Mouse (Mus musculus) liver, embryonic 12.5 days (tissue): ENCODE data around the gene 6030498E09Rik. TPM values are rescaled to one million over a fixed set of nuclear protein-coding genes. Genes with fewer than 3 reads are reported as not detected.

Experiments
- ATAC-seq: fragments of 200-750 bp; cut with Nextera tagmentation; 2 replicates; pipeline ENCODE4 v1.8.0; 2017; ENCODE audit warnings: moderate number of reproducible peaks, mild to moderate bottlenecking, moderate library complexity
- H3K27ac ChIP-seq: fragments of 300-500 bp; sonication (generic); 2 replicates; pipeline ENCODE4 v1.5.1; 2016; ENCODE audit warnings: mild to moderate bottlenecking
- H3K27me3 ChIP-seq: fragments of 300-500 bp; sonication (generic); replicated peaks from 2 replicates; pipeline ENCODE4 v1.6.1; 2016; ENCODE audit warnings: mild to moderate bottlenecking, moderate library complexity
- H3K36me3 ChIP-seq: fragments of 300-500 bp; sonication (generic); 2 replicates; pipeline ENCODE4 v1.6.1; 2016; ENCODE audit warnings: mild to moderate bottlenecking, moderate library complexity
- H3K4me1 ChIP-seq: fragments of 300-500 bp; sonication (generic); 2 replicates; pipeline ENCODE4 v1.6.1; 2016
- H3K4me2 ChIP-seq: fragments of 300-500 bp; sonication (generic); 2 replicates; pipeline ENCODE4 v1.6.1; 2016; ENCODE audit warnings: mild to moderate bottlenecking, moderate library complexity
- H3K4me3 ChIP-seq: fragments of 300-500 bp; sonication (generic); 2 replicates; pipeline ENCODE4 v1.5.1; 2016; ENCODE audit warnings: mild to moderate bottlenecking, moderate library complexity
- H3K9ac ChIP-seq: fragments of 300-500 bp; sonication (generic); 2 replicates; pipeline ENCODE4 v1.6.1; 2016; ENCODE audit warnings: mild to moderate bottlenecking, moderate library complexity
- H3K9me3 ChIP-seq: fragments of 300-500 bp; sonication (generic); replicated peaks from 2 replicates; pipeline ENCODE4 v1.6.1; 2016; ENCODE audit warnings: mild to moderate bottlenecking, moderate library complexity
- WGBS: fragments of 180-500 bp; shearing (Covaris S2); methylation state at CpG from one replicate; pipeline ENCODE4 v1.1.7; 2016; ENCODE audit not compliant: insufficient replicate concordance; 5-methylcytosine and 5-hydroxymethylcytosine counted together
- polyA plus RNA-seq: library from polyadenylated mRNA; unstranded; fragments of >200 nt; fragmentation: Nextera tagmentation; extraction: Ambion mirVana; gene quantifications from 2 replicates; pipeline ENCODE4 v1.2.1, GENCODE M21; 2016

6030498E09Rik gene
- polyA plus RNA-seq, result 0.26 TPM in 1 of 2 replicates, not detected in the other

DNA sequence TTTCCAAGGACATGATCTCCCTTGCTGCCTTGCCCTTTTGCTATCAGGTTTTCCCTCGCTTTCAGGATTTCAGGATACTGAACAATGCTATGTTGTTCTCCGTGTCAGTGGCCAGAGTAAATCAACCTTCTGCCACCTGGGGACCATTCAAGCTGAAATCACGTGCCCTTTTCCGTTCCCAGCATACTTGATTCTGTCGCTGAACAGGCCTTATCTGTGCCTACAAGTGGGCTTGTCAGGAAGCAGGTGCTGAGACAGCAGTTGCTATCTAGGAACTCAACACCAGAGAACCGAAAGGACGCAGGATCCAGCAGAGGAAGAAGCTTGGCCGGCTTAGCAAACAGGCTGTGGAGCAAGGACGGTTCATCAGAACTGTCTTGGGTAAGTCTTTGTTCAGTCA lies at the start of gene 6030498E09Rik:
Gene 6030498E09Rik, plus strand, starts transcription at position 194 of the 400 bp plus-strand sequence.
- no peak for ATAC-seq
- Histone ChIP-seq H3K4me1 (no peaks in the 10 kb centered on the region), H3K4me3 (no peak within 1 kb of the TSS), H3K4me2 (peak within 1 kb of the TSS; percentile 37), H3K27ac (no peak within 1 kb of the TSS), H3K36me3 (no peaks in the 10 kb centered on the region), H3K27me3 (no peaks in the 10 kb centered on the region), H3K9me3 (no peaks in the 10 kb centered on the region), H3K9ac (no peak within 1 kb of the TSS)
- WGBS, result 22% methylated on average over 9 of the region's 9 CpGs

DNA sequence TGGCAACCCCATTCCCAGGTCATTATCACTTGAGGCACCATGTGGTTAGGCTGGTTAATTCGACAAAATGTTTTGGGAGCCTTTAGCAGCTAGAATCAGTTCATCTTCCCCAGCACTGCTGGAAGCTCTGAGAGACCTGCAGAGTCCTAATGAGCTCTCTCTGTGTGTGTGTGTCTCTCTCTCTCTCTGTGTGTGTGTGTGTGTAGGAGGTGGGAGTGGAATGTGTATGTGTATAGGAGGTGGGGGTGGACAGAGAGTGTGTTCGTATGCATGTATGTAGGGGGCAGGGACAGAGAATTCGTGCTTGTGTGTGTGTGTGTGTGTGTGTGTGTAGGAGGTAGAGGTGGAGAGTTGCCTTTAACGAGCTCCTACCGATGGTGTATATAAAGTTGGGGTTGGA lies 42.4 kb upstream of the 6030498E09Rik start:
- H3K36me3 ChIP-seq, result no peaks in the 10 kb centered on the region
- no peaks in the 10 kb centered on the region for H3K9me3 ChIP-seq
- 46% methylated on average over 5 of the region's 5 CpGs for WGBS
- no peaks in the 10 kb centered on the region for H3K27me3 ChIP-seq
- ATAC-seq, result no peak
- no peak overlapping the region for H3K4me2 ChIP-seq
- H3K4me1 ChIP-seq, result no peaks in the 10 kb centered on the region
- H3K4me3 ChIP-seq, result no peak overlapping the region
- no peak overlapping the region for H3K27ac ChIP-seq
- H3K9ac ChIP-seq, result no peak overlapping the region

DNA sequence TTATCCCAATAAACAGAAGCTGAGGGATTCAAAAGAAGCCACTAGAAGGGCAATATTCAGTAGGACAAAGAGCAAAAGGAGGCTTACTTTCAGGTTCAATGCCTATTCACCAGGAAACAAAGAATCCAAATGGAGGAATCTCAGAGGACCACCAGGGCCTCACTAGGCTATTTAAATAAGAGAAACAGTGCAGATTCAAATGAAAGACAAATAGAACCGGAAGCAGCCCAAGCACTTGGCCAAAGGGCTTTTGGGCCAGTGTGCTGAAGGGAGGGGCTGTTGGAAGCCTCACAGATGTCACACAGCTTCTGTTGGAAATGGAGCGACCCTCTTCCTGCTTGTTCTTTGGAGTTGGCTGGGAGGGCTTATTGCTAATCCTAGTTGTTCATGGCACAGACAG lies 41.8 kb upstream of the 6030498E09Rik start:
- 49% methylated on average over 2 of the region's 2 CpGs for WGBS
- no peak for ATAC-seq
- no peak overlapping the region for H3K27ac ChIP-seq

DNA sequence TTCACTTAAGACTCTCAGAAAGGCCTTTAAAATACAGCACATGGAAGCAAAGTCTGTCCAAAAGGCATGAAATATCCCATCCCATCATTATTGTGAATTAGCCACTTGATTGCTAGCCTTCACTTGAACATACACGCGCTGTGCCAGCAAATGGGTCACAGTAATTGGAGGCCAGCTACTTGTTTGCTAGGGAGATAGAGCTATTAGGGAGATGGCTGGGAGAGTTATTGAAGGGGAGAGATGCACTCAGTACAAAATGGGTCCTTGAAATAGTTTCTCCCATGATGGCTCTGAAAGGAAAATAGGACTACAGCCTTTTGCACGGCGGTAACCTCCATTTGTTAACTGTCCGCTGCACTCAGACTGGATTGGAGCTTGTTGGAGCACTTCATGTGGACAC lies 38.8 kb upstream of the 6030498E09Rik start:
- Histone ChIP-seq H3K4me1 (no peaks in the 10 kb centered on the region), H3K27ac (no peak overlapping the region), H3K27me3 (no peaks in the 10 kb centered on the region), H3K4me3 (no peak overlapping the region), H3K36me3 (no peaks in the 10 kb centered on the region), H3K9me3 (no peaks in the 10 kb centered on the region), H3K4me2 (no peak overlapping the region), H3K9ac (no peak overlapping the region)
- 86% methylated on average over 5 of the region's 5 CpGs for WGBS
- ATAC-seq, result no peak

More for the DNA sequence above, 41.8 kb upstream of the 6030498E09Rik start:
- Histone ChIP-seq H3K27me3 (no peaks in the 10 kb centered on the region), H3K4me2 (no peak overlapping the region), H3K4me1 (no peaks in the 10 kb centered on the region), H3K9me3 (no peaks in the 10 kb centered on the region), H3K4me3 (no peak overlapping the region), H3K36me3 (no peaks in the 10 kb centered on the region), H3K9ac (no peak overlapping the region)

DNA sequence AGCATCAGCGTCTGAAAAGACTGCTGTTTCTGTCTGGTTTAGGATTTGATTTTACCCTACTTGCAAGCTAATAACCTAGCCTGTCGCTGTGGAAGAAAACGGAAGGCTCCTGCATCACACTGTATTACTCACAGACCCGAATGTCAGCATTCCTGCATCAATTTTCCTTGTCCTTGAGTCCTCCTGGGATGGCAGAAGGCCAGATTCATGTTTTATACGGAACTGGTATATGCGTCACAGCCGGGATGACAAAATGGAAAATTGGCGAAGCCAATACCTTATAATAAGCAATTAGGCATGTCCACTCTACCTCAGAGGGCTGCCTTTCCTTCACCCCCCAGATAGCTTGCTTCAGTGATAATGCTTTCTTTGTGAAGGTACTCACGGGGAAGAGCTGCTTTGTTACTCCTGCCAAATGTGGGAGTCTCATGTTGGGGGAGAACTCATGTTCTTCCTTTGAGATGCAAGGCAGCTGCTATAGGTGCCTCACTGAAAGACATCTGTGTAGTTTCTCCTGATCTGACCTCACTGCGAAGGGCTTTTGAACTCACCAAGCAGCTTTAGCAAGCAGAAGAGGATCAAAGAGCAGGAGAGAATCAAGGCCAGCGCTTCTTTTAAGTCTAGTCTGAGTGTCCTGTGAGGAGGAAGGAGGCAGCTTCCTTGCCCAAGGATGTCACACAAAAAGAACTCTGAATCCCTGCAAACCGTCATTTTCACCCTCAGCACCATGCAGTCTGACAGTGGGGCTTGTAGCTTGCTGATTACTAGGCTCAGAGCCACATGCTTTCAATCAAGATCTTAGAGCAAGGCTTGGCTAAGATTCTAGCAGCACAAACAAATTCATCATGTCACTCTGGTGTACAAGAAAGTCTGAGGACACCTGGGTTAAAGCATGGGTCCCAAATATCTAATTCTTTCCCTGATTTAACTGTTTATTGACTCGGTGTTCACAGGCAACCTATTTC lies 37.3 kb upstream of the 6030498E09Rik start:
- Histone ChIP-seq H3K9ac (no peak overlapping the region), H3K4me3 (no peak overlapping the region), H3K36me3 (no peaks in the 10 kb centered on the region), H3K4me1 (no peaks in the 10 kb centered on the region), H3K4me2 (no peak overlapping the region), H3K27ac (no peak overlapping the region), H3K9me3 (no peaks in the 10 kb centered on the region), H3K27me3 (no peaks in the 10 kb centered on the region)
- 56% methylated on average over 13 of the region's 13 CpGs for WGBS
- ATAC-seq, result no peak

DNA sequence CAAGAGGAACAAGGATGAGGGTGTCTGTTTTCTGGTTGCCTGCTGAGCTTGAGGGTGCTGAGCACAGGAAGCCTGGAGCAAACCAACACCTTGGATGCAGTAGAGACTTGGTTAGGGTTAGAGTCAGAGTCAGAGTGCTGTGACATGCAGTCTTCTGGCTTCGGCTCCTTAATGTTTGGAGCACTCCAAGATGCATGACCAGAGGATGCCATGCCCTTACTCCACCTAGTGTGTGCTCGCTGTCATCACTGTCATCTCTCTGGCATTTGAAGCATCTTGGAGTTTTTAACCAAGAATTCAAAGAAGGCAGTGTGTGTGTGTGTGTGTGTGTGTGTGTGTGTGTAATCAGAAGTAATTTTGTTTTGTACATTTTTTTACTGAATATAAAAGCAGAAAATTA lies 1.0 kb upstream of the 6030498E09Rik start:
- ATAC-seq, result no peak

DNA sequence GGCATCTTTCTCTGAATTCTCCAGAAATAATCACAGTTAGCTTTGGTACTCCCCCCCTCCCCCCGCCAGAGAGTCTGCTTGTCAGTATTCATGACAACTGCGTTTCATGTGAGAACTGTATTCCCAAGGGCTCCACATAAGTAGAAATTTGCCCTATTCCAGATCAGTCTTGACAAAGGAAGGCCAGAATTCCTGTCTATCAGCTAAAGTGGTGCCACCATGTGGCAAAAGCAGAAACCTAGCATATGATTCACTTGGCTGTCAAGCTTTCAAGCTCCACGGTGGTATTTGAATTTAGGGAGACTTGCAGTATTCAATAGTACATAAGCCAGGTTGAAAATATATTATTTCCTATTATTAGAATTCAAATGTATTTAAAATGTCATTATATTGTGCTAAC lies 585 bp upstream of the 6030498E09Rik start:
- Histone ChIP-seq H3K9me3 (no peaks in the 10 kb centered on the region), H3K36me3 (no peaks in the 10 kb centered on the region), H3K27me3 (no peaks in the 10 kb centered on the region), H3K27ac (no peak overlapping the region), H3K9ac (no peak overlapping the region), H3K4me3 (no peak overlapping the region), H3K4me1 (no peaks in the 10 kb centered on the region), H3K4me2 (no peak overlapping the region)
- ATAC-seq, result no peak
- WGBS, result 37% methylated on average over 3 of the region's 3 CpGs

More for the DNA sequence above, 1.0 kb upstream of the 6030498E09Rik start:
- no peaks in the 10 kb centered on the region for H3K4me1 ChIP-seq
- H3K4me3 ChIP-seq, result no peak overlapping the region
- no peak overlapping the region for H3K9ac ChIP-seq
- no peaks in the 10 kb centered on the region for H3K36me3 ChIP-seq
- H3K27ac ChIP-seq, result no peak overlapping the region
- H3K9me3 ChIP-seq, result no peaks in the 10 kb centered on the region
- WGBS, result 67% methylated on average over 2 of the region's 2 CpGs
- no peak overlapping the region for H3K4me2 ChIP-seq
- H3K27me3 ChIP-seq, result no peaks in the 10 kb centered on the region

DNA sequence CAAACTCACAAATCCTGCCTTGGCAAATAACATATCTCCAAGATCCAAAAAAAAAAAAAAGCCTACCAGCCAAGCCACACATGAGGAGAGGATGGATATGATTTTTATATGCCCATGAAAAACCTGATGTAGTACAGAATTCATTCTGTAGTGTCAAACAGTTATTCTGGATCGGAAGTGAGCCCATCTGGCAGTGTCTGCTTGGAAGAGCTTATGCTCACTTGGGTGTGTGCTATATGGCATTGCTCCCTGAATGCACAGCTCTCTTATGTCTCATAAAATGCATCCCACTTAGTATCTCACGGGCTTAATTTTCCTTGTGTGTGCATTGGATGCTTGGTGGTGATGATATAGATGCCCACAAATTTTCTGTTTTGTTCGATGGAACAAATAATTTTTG lies 21.9 kb downstream of the 6030498E09Rik start:
- no peaks in the 10 kb centered on the region for H3K36me3 ChIP-seq
- no peaks in the 10 kb centered on the region for H3K27me3 ChIP-seq
- no peak overlapping the region for H3K4me3 ChIP-seq
- no peak overlapping the region for H3K9ac ChIP-seq
- H3K27ac ChIP-seq, result no peak overlapping the region
- ATAC-seq, result no peak
- no peaks in the 10 kb centered on the region for H3K9me3 ChIP-seq
- H3K4me2 ChIP-seq, result no peak overlapping the region
- WGBS, result 64% methylated on average over 3 of the region's 3 CpGs
- no peaks in the 10 kb centered on the region for H3K4me1 ChIP-seq

DNA sequence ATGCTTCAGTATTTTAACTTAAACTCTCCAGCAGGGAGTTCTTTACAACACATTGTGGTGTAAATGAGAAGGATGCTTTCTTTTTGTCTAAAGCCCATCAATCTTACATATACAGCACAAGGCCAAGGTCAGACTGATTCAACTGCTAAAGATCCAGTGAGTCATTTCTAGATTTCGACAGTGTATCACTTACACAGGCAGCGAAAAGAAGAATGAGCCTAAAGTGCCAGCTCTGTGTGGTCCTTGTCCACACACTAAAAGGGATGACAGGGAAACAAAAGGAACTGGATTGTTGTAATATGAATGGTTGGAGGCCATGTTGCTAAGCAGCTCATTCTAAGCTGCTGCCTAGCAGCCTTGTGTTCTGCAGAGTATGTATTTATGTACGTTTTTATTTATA lies 41.5 kb downstream of the 6030498E09Rik start:
- no peaks in the 10 kb centered on the region for H3K27me3 ChIP-seq
- no peak overlapping the region for H3K9ac ChIP-seq
- H3K4me1 ChIP-seq, result no peaks in the 10 kb centered on the region
- H3K9me3 ChIP-seq, result no peaks in the 10 kb centered on the region
- H3K27ac ChIP-seq, result no peak overlapping the region
- H3K4me2 ChIP-seq, result no peak overlapping the region
- no peak overlapping the region for H3K4me3 ChIP-seq
- ATAC-seq, result no peak
- 64% methylated on average over 3 of the region's 3 CpGs for WGBS
- H3K36me3 ChIP-seq, result no peaks in the 10 kb centered on the region

DNA sequence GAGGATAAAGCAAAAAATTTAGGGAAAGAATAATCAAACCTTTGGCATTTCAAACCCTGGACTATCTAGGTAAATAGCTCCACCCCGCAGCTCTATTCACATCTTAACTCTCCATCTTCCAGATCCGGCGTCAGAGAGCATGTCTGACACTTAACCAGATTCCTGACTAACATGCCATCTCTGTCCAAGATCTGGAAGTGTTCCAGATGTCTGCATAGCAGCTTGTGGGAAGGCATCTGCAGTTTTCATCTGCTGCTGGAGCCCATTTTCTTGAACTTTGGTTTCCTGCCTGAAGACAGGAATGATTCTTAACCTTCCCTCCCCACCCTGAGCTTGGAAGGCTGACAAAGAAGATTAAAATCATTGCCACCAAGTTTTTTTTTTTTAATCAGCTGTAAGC lies 44.4 kb downstream of the 6030498E09Rik start:
- H3K27me3 ChIP-seq, result no peaks in the 10 kb centered on the region
- H3K27ac ChIP-seq, result no peak overlapping the region
- H3K9me3 ChIP-seq, result no peaks in the 10 kb centered on the region
- no peak overlapping the region for H3K4me2 ChIP-seq
- no peak overlapping the region for H3K9ac ChIP-seq
- H3K36me3 ChIP-seq, result no peaks in the 10 kb centered on the region
- WGBS, result 70% methylated on average over 3 of the region's 3 CpGs
- H3K4me1 ChIP-seq, result no peaks in the 10 kb centered on the region
- H3K4me3 ChIP-seq, result no peak overlapping the region
- ATAC-seq, result no peak

DNA sequence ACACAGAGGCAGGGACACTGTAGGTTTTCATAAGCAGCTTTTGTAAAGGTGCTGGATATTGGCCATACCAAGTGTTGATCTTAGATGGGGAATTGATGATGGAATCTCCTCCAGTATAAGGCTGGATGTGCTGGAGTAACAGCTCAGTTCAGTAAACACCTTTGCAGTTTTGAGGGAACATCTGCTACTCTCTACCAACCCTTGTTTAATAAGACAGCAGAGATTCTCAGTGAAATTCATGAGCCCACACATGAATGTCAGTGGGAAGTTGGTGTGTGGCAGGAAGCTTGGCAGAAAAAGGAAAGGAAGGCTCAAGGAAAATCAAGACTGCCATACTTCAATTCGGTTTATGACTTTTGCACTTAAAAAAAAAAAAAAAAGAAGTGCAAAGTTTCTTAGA lies 186.1 kb downstream of the 6030498E09Rik start:
- Histone ChIP-seq H3K4me1 (no peaks in the 10 kb centered on the region), H3K27me3 (no peaks in the 10 kb centered on the region), H3K27ac (no peak overlapping the region), H3K9me3 (no peaks in the 10 kb centered on the region), H3K36me3 (no peaks in the 10 kb centered on the region), H3K4me3 (no peak overlapping the region), H3K9ac (no peak overlapping the region), H3K4me2 (no peak overlapping the region)
- 28% methylated on average over 1 of the region's 1 CpGs for WGBS
- ATAC-seq, result no peak

DNA sequence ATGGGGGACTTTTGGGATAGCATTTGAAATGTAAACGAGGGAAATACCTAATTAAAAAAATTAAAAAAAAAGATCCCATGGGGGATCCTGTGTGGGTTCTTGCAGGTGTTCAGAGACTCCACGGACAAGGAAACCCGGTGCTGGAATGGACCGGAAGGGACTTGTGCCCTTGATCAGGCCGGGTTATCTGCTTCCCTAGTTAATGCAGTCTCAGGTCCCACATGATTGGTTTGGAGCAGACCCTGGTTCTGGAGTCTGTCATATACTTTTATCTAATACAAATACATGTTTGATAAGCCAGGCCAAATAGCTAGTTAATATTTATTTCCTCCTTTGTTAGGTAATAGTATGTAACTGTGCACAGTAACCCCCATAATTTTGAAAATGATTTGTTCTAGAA lies 223.8 kb downstream of the 6030498E09Rik start:
- H3K4me2 ChIP-seq, result no peak overlapping the region
- H3K9ac ChIP-seq, result no peak overlapping the region
- H3K27ac ChIP-seq, result no peak overlapping the region
- H3K36me3 ChIP-seq, result no peaks in the 10 kb centered on the region
- H3K27me3 ChIP-seq, result no peaks in the 10 kb centered on the region
- H3K9me3 ChIP-seq, result no peaks in the 10 kb centered on the region
- WGBS, result 80% methylated on average over 5 of the region's 5 CpGs
- no peak for ATAC-seq
- no peak overlapping the region for H3K4me3 ChIP-seq
- no peaks in the 10 kb centered on the region for H3K4me1 ChIP-seq
